Mouse (Mus musculus) forebrain, embryonic 16.5 days (tissue): ENCODE measurements around the gene Thada. TPM values are rescaled to one million over a fixed set of nuclear protein-coding genes. Genes with fewer than 3 reads are reported as not detected.

Source experiments
- ATAC-seq: fragments of 200-750 bp; cut with Nextera tagmentation; 2 replicates; pipeline ENCODE4 v1.8.0; 2017; ENCODE audit warnings: mild to moderate bottlenecking, moderate library complexity
- H3K27ac ChIP-seq: fragments of 300-500 bp; sonication (generic); 2 replicates; pipeline ENCODE4 v1.5.1; 2014; ENCODE audit warnings: low read length, control low read depth
- H3K27me3 ChIP-seq: fragments of 300-500 bp; sonication (generic); replicated peaks from 2 replicates; pipeline ENCODE4 v1.6.1; 2014; ENCODE audit warnings: low read length; ENCODE audit not compliant: control insufficient read depth, insufficient read depth
- H3K36me3 ChIP-seq: fragments of 300-500 bp; sonication (generic); 2 replicates; pipeline ENCODE4 v1.6.1; 2014; ENCODE audit not compliant: control insufficient read depth, insufficient read depth
- H3K4me1 ChIP-seq: fragments of 300-500 bp; sonication (generic); replicated peaks from 2 replicates; pipeline ENCODE4 v1.6.1; 2014; ENCODE audit warnings: low read length; ENCODE audit not compliant: control insufficient read depth, insufficient read depth
- H3K4me2 ChIP-seq: fragments of 300-500 bp; sonication (generic); 2 replicates; pipeline ENCODE4 v1.6.1; 2014; ENCODE audit warnings: mild to moderate bottlenecking, low read length, control low read depth
- H3K4me3 ChIP-seq: fragments of 300-500 bp; sonication (generic); replicated peaks from 2 replicates; pipeline ENCODE4 v1.5.1; 2014; ENCODE audit warnings: mild to moderate bottlenecking, low read length, control low read depth
- H3K9ac ChIP-seq: fragments of 300-500 bp; sonication (generic); replicated peaks from 2 replicates; pipeline ENCODE4 v1.6.1; 2014; ENCODE audit warnings: low read depth, low read length, control low read depth
- H3K9me3 ChIP-seq: fragments of 300-500 bp; sonication (generic); 2 replicates; pipeline ENCODE4 v1.6.1; 2016; ENCODE audit warnings: low read length; ENCODE audit not compliant: control insufficient read depth
- WGBS: fragments of 180-500 bp; shearing (Covaris S2); extraction: QIAGEN DNeasy Blood & Tissue Kit; methylation state at CpG from one replicate; pipeline ENCODE4 v1.1.7; 2014; 5-methylcytosine and 5-hydroxymethylcytosine counted together
- polyA plus RNA-seq: library from polyadenylated mRNA; unstranded; fragments of >200 nt; fragmentation: Nextera tagmentation; extraction: Ambion mirVana; gene quantifications from 2 replicates; pipeline ENCODE4 v1.2.1, GENCODE M21; 2015

The Thada gene
- polyA plus RNA-seq, 1 experiment from 2014 or later = 6.6 TPM

DNA sequence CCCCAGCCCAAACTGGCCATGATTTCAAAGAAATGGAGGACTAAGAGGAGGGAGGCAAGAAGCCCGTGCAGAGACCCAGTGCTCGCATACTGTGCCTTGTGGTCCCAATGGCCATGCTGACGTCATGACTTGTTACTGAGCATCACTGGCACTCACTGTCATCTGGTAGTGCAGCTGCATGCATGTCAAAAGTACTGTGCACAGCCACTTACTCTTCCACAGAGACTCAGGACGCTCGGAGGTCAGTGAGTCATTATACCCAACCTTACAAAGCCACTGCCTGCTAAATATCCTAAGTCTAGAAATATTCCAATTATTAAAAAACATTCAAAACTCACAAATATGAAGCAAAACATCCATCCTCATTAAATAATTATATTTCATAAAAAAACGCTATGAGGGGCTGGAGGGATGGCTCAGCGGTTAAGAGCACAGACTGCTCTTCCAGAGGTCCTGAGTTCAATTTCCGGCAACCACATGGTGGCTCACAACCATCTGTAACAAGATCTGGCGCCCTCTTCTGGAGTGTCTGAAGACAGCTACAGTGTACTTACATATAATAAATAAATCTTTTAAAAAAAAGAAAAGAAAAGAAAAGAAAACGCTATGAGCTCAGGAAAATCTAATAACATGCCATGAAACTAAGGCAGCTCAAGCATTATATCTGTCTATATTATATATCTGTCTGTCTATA is 106.9 kb downstream of the Thada start:
- Histone ChIP-seq H3K9ac (no peak overlapping the region), H3K27ac (no peak overlapping the region), H3K27me3 (no peaks in the 10 kb centered on the region), H3K4me3 (no peak overlapping the region), H3K9me3 (no peaks in the 10 kb centered on the region), H3K4me1 (peaks cover 8% of the 10 kb centered on the region), H3K4me2 (no peak overlapping the region), H3K36me3 (no peaks in the 10 kb centered on the region)
- ATAC-seq = no peak
- WGBS = 92% methylated on average over 10 of the region's 10 CpGs

DNA sequence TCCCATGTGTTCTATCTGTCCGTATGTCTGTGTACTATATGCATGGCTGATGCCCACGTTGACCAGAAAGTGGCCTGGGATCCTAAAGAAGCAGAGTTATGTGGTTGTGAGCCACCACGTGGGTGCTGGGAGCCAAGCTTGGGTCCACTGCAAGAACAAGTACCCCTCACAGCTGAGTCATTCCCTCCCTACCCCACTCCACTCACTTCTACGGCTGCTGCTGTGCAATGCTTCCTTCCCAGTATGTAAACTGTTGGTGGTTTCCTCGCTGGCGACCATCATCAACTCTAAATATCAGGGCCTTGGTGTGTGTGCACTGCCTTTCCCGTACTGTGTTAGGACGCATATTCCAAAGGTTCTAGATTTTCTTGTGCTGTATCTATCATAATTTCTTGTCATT is 108.2 kb downstream of the Thada start:
- H3K4me2 ChIP-seq = no peak overlapping the region
- no peaks in the 10 kb centered on the region for H3K27me3 ChIP-seq
- H3K4me1 ChIP-seq = 0 out of 2 replicates have a peak, but pooled peaks cover 3% of the 10 kb centered on the region
- ATAC-seq = no peak
- no peaks in the 10 kb centered on the region for H3K36me3 ChIP-seq
- H3K27ac ChIP-seq = no peak overlapping the region
- H3K4me3 ChIP-seq = no peak overlapping the region
- H3K9me3 ChIP-seq = no peaks in the 10 kb centered on the region
- no peak overlapping the region for H3K9ac ChIP-seq
- WGBS = 93% methylated on average over 8 of the region's 8 CpGs

DNA sequence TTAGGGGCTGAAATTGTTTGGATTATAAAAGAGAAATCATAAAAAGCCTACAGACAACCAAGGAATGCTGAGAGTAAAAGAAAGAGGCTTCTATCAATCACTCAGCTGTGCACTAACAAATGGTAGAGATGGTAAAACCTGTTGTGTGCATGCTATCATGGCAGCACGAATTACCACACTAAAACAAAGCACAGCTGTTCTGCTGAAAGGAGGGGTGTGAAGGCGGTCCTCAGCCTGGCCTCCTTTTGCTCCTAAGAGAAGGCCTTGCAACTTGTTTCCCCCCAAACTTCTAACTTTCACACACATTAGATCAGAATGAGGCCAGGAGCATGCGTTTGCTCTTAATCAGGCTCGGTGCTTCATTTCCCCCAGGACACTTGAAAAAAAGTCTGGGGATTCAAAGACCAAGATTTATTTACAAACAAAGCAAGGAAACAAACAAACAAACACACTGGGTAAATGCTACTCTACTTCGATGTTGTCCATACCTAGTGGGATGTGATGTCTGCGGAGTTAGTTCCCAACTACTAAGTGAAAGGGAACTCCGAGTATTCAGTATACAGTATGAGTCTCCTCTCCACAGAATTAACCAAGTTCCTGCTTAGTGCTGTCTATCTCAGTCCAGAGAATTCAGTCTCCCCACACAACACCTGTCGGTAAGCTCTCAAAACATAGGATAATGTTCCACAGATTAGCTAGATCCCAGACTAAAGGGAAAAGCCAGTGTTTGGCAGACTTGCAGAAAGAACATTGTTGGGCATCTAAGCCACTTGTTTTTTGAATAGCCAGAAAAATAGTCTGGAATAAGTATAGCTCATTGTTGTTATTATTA is 109.7 kb downstream of the Thada start:
- Histone ChIP-seq H3K4me3 (no peak overlapping the region), H3K9ac (no peak overlapping the region)
- 78% methylated on average over 8 of the region's 8 CpGs for WGBS

DNA sequence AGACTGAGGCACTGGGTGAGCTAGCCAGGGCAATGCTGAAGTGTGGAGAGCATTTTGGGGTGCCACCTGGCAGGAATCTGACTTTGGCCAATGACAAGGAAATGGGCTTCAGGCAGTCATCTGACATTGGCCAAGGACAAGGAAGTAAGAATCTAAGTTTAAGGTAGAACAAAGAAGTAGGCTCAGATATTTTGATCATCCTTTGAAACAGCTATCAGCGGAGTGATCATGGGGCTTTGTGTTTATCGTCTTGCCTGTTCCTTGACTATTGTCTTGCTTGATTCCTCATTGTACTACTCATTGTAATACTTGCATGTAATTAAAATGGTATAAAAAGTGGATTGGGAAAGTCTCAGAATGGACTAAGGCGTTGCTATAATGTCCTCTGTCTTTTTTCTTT is 111.0 kb downstream of the Thada start:
- Histone ChIP-seq H3K27ac (no peak overlapping the region), H3K9me3 (no peaks in the 10 kb centered on the region), H3K36me3 (no peaks in the 10 kb centered on the region), H3K9ac (no peak overlapping the region), H3K4me2 (no peak overlapping the region), H3K27me3 (no peaks in the 10 kb centered on the region), H3K4me1 (peaks cover 9% of the 10 kb centered on the region), H3K4me3 (no peak overlapping the region)
- WGBS = 83% methylated on average over 3 of the region's 3 CpGs
- no peak for ATAC-seq

More for the DNA sequence above, 109.7 kb downstream of the Thada start:
- no peaks in the 10 kb centered on the region for H3K27me3 ChIP-seq
- no peak overlapping the region for H3K4me2 ChIP-seq
- H3K36me3 ChIP-seq = no peaks in the 10 kb centered on the region
- no peak for ATAC-seq
- no peaks in the 10 kb centered on the region for H3K9me3 ChIP-seq
- peaks cover 3% of the 10 kb centered on the region for H3K4me1 ChIP-seq
- H3K27ac ChIP-seq = no peak overlapping the region

DNA sequence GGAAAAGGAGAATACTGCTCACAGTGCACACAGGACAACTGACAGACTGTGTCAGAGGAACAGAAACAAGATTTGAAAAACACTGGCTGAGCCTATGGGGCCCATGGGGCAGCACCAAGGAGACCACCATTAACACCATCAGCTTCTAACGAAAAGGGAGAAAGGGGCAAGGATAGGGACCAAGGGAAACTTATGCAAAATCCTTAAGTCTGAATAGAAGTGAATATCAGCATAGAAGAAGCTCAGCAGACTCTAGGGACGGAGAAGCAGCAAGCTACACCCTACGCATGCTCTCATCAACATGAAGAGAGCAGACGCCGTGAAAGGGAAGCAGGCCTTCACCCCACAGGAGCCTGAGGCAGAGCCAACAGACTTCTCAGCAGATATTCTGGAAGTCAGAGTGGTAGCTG is 112.1 kb downstream of the Thada start:
- Histone ChIP-seq H3K4me1 (peaks cover 9% of the 10 kb centered on the region), H3K9ac (no peak overlapping the region), H3K27me3 (no peaks in the 10 kb centered on the region), H3K27ac (no peak overlapping the region), H3K36me3 (no peaks in the 10 kb centered on the region), H3K4me3 (no peak overlapping the region), H3K9me3 (no peaks in the 10 kb centered on the region), H3K4me2 (no peak overlapping the region)
- no peak for ATAC-seq
- 77% methylated on average over 5 of the region's 5 CpGs for WGBS

DNA sequence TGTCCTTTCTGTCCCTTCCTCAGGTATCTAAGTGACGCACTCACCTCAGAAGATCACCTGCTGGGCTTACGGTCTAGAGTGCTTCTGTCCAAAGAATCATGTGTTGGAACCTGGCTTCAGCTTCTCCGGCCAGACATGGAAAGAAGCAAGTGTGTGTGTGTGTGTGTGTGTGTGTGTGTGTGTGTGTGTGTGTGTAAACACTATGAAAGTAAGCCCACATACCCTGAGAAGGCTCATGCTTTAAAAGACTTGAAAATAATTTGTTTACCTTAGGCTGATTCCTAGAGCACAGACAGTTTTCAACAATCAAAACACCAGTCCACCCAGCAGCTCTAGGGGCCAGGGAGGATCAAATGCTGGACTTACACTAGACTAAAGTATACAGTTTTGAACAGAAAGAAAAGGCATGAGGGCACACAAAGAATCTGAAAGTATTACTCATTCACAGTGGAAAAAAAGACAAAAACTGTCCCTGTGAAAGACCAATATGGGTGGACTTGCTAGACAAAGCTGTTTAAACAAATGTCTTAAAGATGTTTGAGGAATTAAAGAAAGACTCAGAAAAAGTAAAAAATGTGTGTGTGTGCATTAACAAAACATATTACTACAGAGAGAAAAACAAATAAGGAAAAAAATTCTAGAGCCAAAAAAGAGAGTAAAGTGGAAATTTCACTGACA is 112.6 kb downstream of the Thada start:
- no peak overlapping the region for H3K27ac ChIP-seq
- H3K27me3 ChIP-seq = no peaks in the 10 kb centered on the region
- WGBS = 86% methylated on average over 3 of the region's 3 CpGs
- H3K9me3 ChIP-seq = no peaks in the 10 kb centered on the region
- H3K9ac ChIP-seq = no peak overlapping the region
- no peak for ATAC-seq
- peaks cover 9% of the 10 kb centered on the region for H3K4me1 ChIP-seq
- no peak overlapping the region for H3K4me3 ChIP-seq
- no peaks in the 10 kb centered on the region for H3K36me3 ChIP-seq
- H3K4me2 ChIP-seq = no peak overlapping the region

DNA sequence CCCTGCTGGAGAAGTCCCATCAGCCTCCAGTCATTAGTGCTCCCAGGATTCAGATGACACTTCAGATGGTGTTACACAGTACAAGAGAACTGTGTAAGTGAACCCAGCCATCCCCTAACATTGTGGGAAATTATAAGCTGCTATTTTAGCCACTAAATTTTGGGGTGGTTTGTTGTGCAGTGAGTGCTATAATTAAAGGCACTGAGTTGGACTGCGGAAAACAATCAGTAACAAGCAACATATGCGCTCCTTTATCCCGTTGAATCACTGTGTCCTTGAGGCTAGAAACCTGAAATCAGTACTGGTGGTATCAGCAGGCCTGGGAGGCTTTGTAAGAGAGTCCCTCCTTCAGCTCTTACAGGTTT is 113.2 kb downstream of the Thada start:
- no peak for ATAC-seq
- no peaks in the 10 kb centered on the region for H3K27me3 ChIP-seq
- 74% methylated on average over 3 of the region's 3 CpGs for WGBS

DNA sequence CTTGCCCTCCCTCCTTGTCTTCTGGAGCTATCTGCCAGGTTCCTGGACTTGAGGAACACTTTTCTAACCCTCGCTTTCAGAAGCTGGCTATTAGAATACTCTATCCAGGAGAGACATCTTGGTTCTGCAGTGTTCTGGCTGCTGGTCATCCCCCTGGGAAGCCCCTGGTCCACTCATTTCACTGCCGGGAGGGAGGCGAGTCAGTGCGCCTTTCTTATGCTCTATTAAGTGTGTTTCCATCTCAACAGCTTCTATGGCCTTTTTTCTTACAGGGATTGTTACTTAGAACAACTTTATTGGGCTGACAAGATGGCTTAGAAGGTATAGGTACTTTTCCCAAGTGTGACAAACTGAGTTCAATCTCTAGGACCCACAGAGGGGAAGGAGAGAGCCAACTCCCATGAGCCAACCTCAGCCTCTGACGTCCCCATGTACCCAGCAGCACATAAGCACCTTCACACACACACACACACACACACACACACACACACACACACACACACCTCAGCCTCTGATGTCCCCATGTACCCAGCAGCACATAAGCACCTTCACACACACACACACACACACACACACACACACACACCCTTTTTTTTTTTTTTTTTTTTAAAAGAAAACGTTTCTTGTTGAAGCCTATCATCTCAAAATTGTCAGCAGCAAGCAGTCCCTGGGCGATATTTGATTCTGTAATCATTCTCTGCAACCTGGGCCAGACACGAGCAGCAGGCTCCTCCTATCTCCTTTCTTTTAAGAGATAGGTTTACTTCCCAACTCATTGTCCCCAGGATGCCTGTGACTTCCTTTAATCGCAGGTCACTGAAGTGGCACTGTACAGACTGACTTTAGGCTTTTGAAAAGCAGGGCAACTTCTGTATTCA is 113.9 kb downstream of the Thada start:
- peaks cover 9% of the 10 kb centered on the region for H3K4me1 ChIP-seq
- H3K4me2 ChIP-seq = no peak overlapping the region
- no peaks in the 10 kb centered on the region for H3K9me3 ChIP-seq
- no peaks in the 10 kb centered on the region for H3K36me3 ChIP-seq
- no peak overlapping the region for H3K27ac ChIP-seq
- no peak for ATAC-seq
- no peak overlapping the region for H3K9ac ChIP-seq
- WGBS = 75% methylated on average over 9 of the region's 9 CpGs
- H3K27me3 ChIP-seq = no peaks in the 10 kb centered on the region
- no peak overlapping the region for H3K4me3 ChIP-seq

More for the DNA sequence above, 113.2 kb downstream of the Thada start:
- Histone ChIP-seq H3K27ac (no peak overlapping the region), H3K4me2 (no peak overlapping the region), H3K36me3 (no peaks in the 10 kb centered on the region), H3K4me3 (no peak overlapping the region), H3K9me3 (no peaks in the 10 kb centered on the region), H3K9ac (no peak overlapping the region), H3K4me1 (peaks cover 9% of the 10 kb centered on the region)
